Mouse (Mus musculus) erythroblast, embryonic 14.5 days (primary cell): ENCODE measurements around the gene Olfr1362.

Source experiments
- GATA1 ChIP-seq: IDR thresholded peaks from 2 replicates; pipeline ENCODE4 v1.6.1; 2012; ENCODE audit warnings: low read length, inconsistent platforms, mixed read lengths
- TAL1 ChIP-seq: IDR thresholded peaks from 3 replicates; pipeline ENCODE4 v1.6.1; 2012; ENCODE audit warnings: low read length, inconsistent platforms, mixed read lengths

DNA sequence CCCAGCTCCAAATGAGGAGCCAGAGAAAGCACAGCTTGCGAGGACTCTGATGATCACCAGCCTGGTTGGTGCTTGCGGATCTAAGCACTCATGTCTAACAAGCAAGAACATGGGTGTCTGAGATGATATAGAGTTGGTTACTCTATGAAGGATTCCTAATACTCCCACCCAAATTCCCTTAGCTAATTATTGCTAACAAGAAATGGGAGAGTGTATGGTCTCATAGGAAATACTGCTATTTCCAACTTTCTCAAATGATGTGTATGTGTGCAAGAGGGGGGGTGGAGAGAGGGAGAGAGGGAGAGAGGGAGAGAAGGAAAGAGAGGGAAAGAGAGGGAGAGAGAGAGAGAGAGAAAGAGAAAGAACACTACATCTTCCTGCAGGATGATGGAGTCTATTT lies 49.5 kb upstream of the Olfr1362 start, which contains the start of gene Olfr1361:
- TF ChIP-seq GATA1 (no peak), TAL1 (no peak)
